Mouse (Mus musculus) midbrain, embryonic 14.5 days (tissue): ENCODE results near the gene Stag3. TPM values are rescaled to one million over a fixed set of nuclear protein-coding genes. Genes with fewer than 3 reads are reported as not detected.

Experiments used
- ATAC-seq: fragments of 200-750 bp; cut with Nextera tagmentation; 2 replicates; pipeline ENCODE4 v1.8.0; 2017; ENCODE audit warnings: moderate number of reproducible peaks, moderate library complexity; ENCODE audit not compliant: low FRiP score, low TSS enrichment
- DNase-seq: peaks from one replicate; pipeline ENCODE4 v3.0.0-alpha.2; 2015
- H3K27ac ChIP-seq: fragments of 300-500 bp; sonication (generic); replicated peaks from 2 replicates; pipeline ENCODE4 v1.5.1; 2014; ENCODE audit warnings: mild to moderate bottlenecking, low read depth, low read length, moderate library complexity
- H3K27me3 ChIP-seq: fragments of 300-500 bp; sonication (generic); 2 replicates; pipeline ENCODE4 v1.6.1; 2014; ENCODE audit warnings: low read length, control low read depth, mixed read lengths; ENCODE audit not compliant: control insufficient read depth, insufficient read depth
- H3K36me3 ChIP-seq: fragments of 300-500 bp; sonication (generic); 2 replicates; pipeline ENCODE4 v1.6.1; 2014; ENCODE audit warnings: low read length, control low read depth; ENCODE audit not compliant: control insufficient read depth, insufficient read depth
- H3K4me1 ChIP-seq: fragments of 300-500 bp; sonication (generic); 2 replicates; pipeline ENCODE4 v1.6.1; 2014; ENCODE audit warnings: mild to moderate bottlenecking, antibody characterized with exemption, low read length, control low read depth; ENCODE audit not compliant: control insufficient read depth, insufficient read depth
- H3K4me2 ChIP-seq: fragments of 300-500 bp; sonication (generic); 2 replicates; pipeline ENCODE4 v1.6.1; 2014; ENCODE audit warnings: mild to moderate bottlenecking, low read length, moderate library complexity
- H3K4me3 ChIP-seq: fragments of 300-500 bp; sonication (generic); replicated peaks from 2 replicates; pipeline ENCODE4 v1.5.1; 2014; ENCODE audit warnings: low read depth, low read length
- H3K9ac ChIP-seq: fragments of 300-500 bp; sonication (generic); replicated peaks from 2 replicates; pipeline ENCODE4 v1.6.1; 2014; ENCODE audit warnings: mild to moderate bottlenecking, low read length, moderate library complexity
- H3K9me3 ChIP-seq: fragments of 300-500 bp; sonication (generic); 2 replicates; pipeline ENCODE4 v1.6.1; 2016; ENCODE audit warnings: low read length, control low read depth, mixed read lengths; ENCODE audit not compliant: control insufficient read depth
- WGBS: fragments of 180-500 bp; shearing (Covaris S2); extraction: QIAGEN DNeasy Blood & Tissue Kit; methylation state at CpG from one replicate; pipeline ENCODE4 v1.1.7; 2014; 5-methylcytosine and 5-hydroxymethylcytosine counted together
- polyA plus RNA-seq: library from polyadenylated mRNA; unstranded; fragments of >200 nt; fragmentation: Nextera tagmentation; extraction: Ambion mirVana; gene quantifications from 2 replicates; pipeline ENCODE4 v1.2.1, GENCODE M21; 2014

Gene Stag3
- polyA plus RNA-seq, 1 experiment from 2014 or later = 4.4 TPM

GRCm38 (mm10) chr5:138299613-138300012, 19.6 kb downstream of the Stag3 start:
- H3K27me3 ChIP-seq = no peaks in the 10 kb centered on the region
- no peak overlapping the region for H3K9ac ChIP-seq
- no peaks in the 10 kb centered on the region for H3K4me1 ChIP-seq
- no peaks in the 10 kb centered on the region for H3K9me3 ChIP-seq
- no peak overlapping the region for H3K4me2 ChIP-seq
- H3K36me3 ChIP-seq = no peaks in the 10 kb centered on the region
- WGBS = 83% methylated on average over 2 of the region's 2 CpGs
- H3K4me3 ChIP-seq = no peak overlapping the region
- no peak overlapping the region for H3K27ac ChIP-seq
- ATAC-seq = no peak
- no peak for DNase-seq

GRCm38 (mm10) chr5:138312795-138313194, 32.8 kb downstream of the Stag3 start:
- no peaks in the 10 kb centered on the region for H3K27me3 ChIP-seq
- H3K4me2 ChIP-seq = no peak overlapping the region
- ATAC-seq = no peak
- no peak overlapping the region for H3K27ac ChIP-seq
- no peak for DNase-seq
- H3K9me3 ChIP-seq = no peaks in the 10 kb centered on the region
- no peaks in the 10 kb centered on the region for H3K4me1 ChIP-seq
- 92% methylated on average over 3 of the region's 3 CpGs for WGBS
- no peak overlapping the region for H3K4me3 ChIP-seq
- H3K36me3 ChIP-seq = no peaks in the 10 kb centered on the region
- H3K9ac ChIP-seq = no peak overlapping the region

GRCm38 (mm10) chr5:138341661-138342060, 61.6 kb downstream of the Stag3 start, which contains the start of gene Pvrig:
Gene Pvrig (plus strand): TSS chr5:138341961.
- no peak within 1 kb of the TSS for H3K9ac ChIP-seq

GRCm38 (mm10) chr5:138343216-138343615, 63.2 kb downstream of the Stag3 start:
- Histone ChIP-seq H3K9ac (no peak overlapping the region), H3K27ac (no peak overlapping the region), H3K9me3 (no peaks in the 10 kb centered on the region), H3K4me3 (no peak overlapping the region), H3K4me2 (no peak overlapping the region), H3K27me3 (no peaks in the 10 kb centered on the region), H3K36me3 (no peaks in the 10 kb centered on the region), H3K4me1 (no peaks in the 10 kb centered on the region)
- DNase-seq (no peak), ATAC-seq (no peak)
- WGBS = 89% methylated on average over 3 of the region's 3 CpGs

More at GRCm38 (mm10) chr5:138341661-138342060, 61.6 kb downstream of the Stag3 start, which contains the start of gene Pvrig:
- DNase-seq (no peak), ATAC-seq (no peak)
- H3K4me3 ChIP-seq = no peak within 1 kb of the TSS
- 87% methylated on average over 2 of the region's 2 CpGs for WGBS
- H3K27me3 ChIP-seq = no peaks in the 10 kb centered on the region
- H3K36me3 ChIP-seq = no peaks in the 10 kb centered on the region
- H3K27ac ChIP-seq = no peak within 1 kb of the TSS
- no peaks in the 10 kb centered on the region for H3K4me1 ChIP-seq
- H3K4me2 ChIP-seq = no peak within 1 kb of the TSS
- H3K9me3 ChIP-seq = no peaks in the 10 kb centered on the region

Other genes starting within 250 kb of the Stag3 start
- gene Smok3c, start 227.0 kb upstream of the Stag3 start, polyA plus RNA-seq = not detected in 2 replicates
- gene Zkscan1, start 195.2 kb upstream of the Stag3 start, polyA plus RNA-seq = 28.8 and 42.3 TPM in 2 replicates
- 94.0 and 113 TPM in 2 replicates for gene Zscan21, start 163.3 kb upstream of the Stag3 start, polyA plus RNA-seq
- 24.9 and 27.8 TPM in 2 replicates for gene Zfp113, start 124.5 kb upstream of the Stag3 start, polyA plus RNA-seq
- gene Cops6, start 119.2 kb upstream of the Stag3 start, polyA plus RNA-seq = 241 and 270 TPM in 2 replicates
- 16.8 and 19.9 TPM in 2 replicates for gene Ap4m1, start 108.2 kb upstream of the Stag3 start, polyA plus RNA-seq
- gene Mcm7, start 107.8 kb upstream of the Stag3 start, polyA plus RNA-seq = 81.9 and 117 TPM in 2 replicates
- gene Taf6, start 92.8 kb upstream of the Stag3 start, polyA plus RNA-seq = 68.7 and 93.5 TPM in 2 replicates
- 24.3 and 32.0 TPM in 2 replicates for gene Cnpy4, start 92.8 kb upstream of the Stag3 start, polyA plus RNA-seq
- gene Mblac1, start 85.9 kb upstream of the Stag3 start, polyA plus RNA-seq = 12.6 and 18.0 TPM in 2 replicates
- gene Nxpe5, start 54.3 kb upstream of the Stag3 start, polyA plus RNA-seq = not detected in 2 replicates
- 71.5 and 90.0 TPM in 2 replicates for gene Lamtor4, start 24.8 kb upstream of the Stag3 start, polyA plus RNA-seq
- 15.0 and 20.2 TPM in 2 replicates for gene BC037034, start 16.2 kb upstream of the Stag3 start, polyA plus RNA-seq
- gene Gal3st4, start 7.4 kb upstream of the Stag3 start, polyA plus RNA-seq = 1.4 and 2.0 TPM in 2 replicates
- gene Gm43720, start 282 bp upstream of the Stag3 start, polyA plus RNA-seq = 0.19 TPM in 1 of 2 replicates, not detected in the other
- 37.3 and 59.5 TPM in 2 replicates for gene Gpc2, start 235 bp upstream of the Stag3 start, polyA plus RNA-seq
- not detected in 2 replicates for gene Pvrig, start 61.7 kb downstream of the Stag3 start, polyA plus RNA-seq
- 81.7 and 83.9 TPM in 2 replicates for gene Zfp157, start 161.2 kb downstream of the Stag3 start, polyA plus RNA-seq